In genomic region chr11:96822675-96823470, GRCm38 (mm10) we compare ENCODE assay signal across 8 mouse cellular contexts. TPM values are rescaled to one million over a fixed set of nuclear protein-coding genes. Genes with fewer than 3 reads are reported as not detected.
DNase-seq lines count a peak whose midpoint lies in the region; ATAC-seq and TF ChIP-seq lines count a peak whose summit lies in the region.

No protein-coding gene starts in this region.

- no peak for ATAC-seq in hindbrain, postnatal 0 days
- ATAC-seq in megakaryocyte-erythroid progenitor cell, adult 5-6 weeks (replicated peaks; ENCODE audit: low FRiP score, low TSS enrichment, poor library complexity, severe bottlenecking) = no peak

- no peaks in the 10 kb centered on the region for H3K9me3 ChIP-seq in hindbrain, postnatal 0 days (ENCODE audit: low read length)

- no peak for TF ChIP-seq CTCF in cortical plate, adult 2 months (IDR thresholded peaks at IDR 0.05; ENCODE audit: extremely low read depth, insufficient read depth, low read length)
- TF ChIP-seq CTCF in hindbrain, postnatal 0 days (IDR thresholded peaks at IDR 0.05; ENCODE audit: low read depth) = no peak

- H3K9ac ChIP-seq in hindbrain, postnatal 0 days (replicated peaks; ENCODE audit: low read length) = peak overlapping the region; percentile 63

- H3K4me2 ChIP-seq in hindbrain, postnatal 0 days (ENCODE audit: low read depth, low read length) = peak overlapping the region; percentile 82

- peaks cover 37% of the 10 kb centered on the region for H3K36me3 ChIP-seq in hindbrain, postnatal 0 days (ENCODE audit: insufficient read depth, low read length)

- peaks cover 12% of the 10 kb centered on the region for H3K4me1 ChIP-seq in cortical plate, adult 2 months (ENCODE audit: control insufficient read depth, insufficient read depth, low read length)
- peaks cover 41% of the 10 kb centered on the region for H3K4me1 ChIP-seq in hindbrain, postnatal 0 days (ENCODE audit: insufficient read depth, low read length)

- no peaks in the 10 kb centered on the region for H3K27me3 ChIP-seq in hindbrain, postnatal 0 days (ENCODE audit: insufficient read depth, low read length)

- TF ChIP-seq POLR2A in cortical plate, adult 2 months (IDR thresholded peaks at IDR 0.05; ENCODE audit: extremely low read depth, insufficient read depth, low read length) = peak; percentile 16; the same call in 1 of the 2 replicates

- peak; percentile 52 to 60 for DNase-seq in spleen, postnatal 36 days (ENCODE audit: low spot score in 2 of 2)
- DNase-seq in spleen, adult 12 weeks (ENCODE audit: low spot score) = no peak
- peak; percentile 9 for DNase-seq in hindbrain, postnatal 0 days (ENCODE audit: low spot score)
- DNase-seq in lung, postnatal 10 days = peak; percentile 19
- no peak for DNase-seq in urinary bladder, adult 18-20 months (ENCODE audit: low spot score in 2 of 2)
- no peak for DNase-seq in layer of hippocampus, adult 8-10 months (ENCODE audit: low spot score in 2 of 2)

- peak overlapping the region; percentile 84 for H3K27ac ChIP-seq in cortical plate, adult 2 months (ENCODE audit: insufficient read depth, low read length)
- H3K27ac ChIP-seq in hindbrain, postnatal 0 days = no peak overlapping the region; the same call in 1 of the 2 replicates

- peak overlapping the region; percentile 58 for H3K4me3 ChIP-seq in cortical plate, adult 2 months (ENCODE audit: insufficient read depth, low read length)
- H3K4me3 ChIP-seq in hindbrain, postnatal 0 days (ENCODE audit: low read length) = peak overlapping the region; percentile 50

- 48% methylated on average over 4 of the region's 4 CpGs for WGBS in hindbrain, postnatal 0 days

RNA-seq across cellular contexts. Expression of gene Nfe2l1, which starts 6.9 kb away (rescaled TPM):
- polyA plus RNA-seq in cortical plate, adult 2 months (2012; rRNA removed) = 202 and 207 TPM in 2 replicates
- 91.4 and 92.8 TPM in 2 replicates for total RNA-seq in hindbrain, postnatal 0 days (2014; rRNA removed)
- 67.2 and 69.0 TPM in 2 replicates for polyA plus RNA-seq in hindbrain, postnatal 0 days (2015; fragmentation: Nextera tagmentation; extraction: Ambion mirVana)
- total RNA-seq in megakaryocyte-erythroid progenitor cell, adult 5-6 weeks (2014; fragmentation: Nextera tagmentation) = 22.2 and 53.3 TPM in 2 replicates
- 27.3 and 47.5 TPM in 2 replicates for total RNA-seq in megakaryocyte-erythroid progenitor cell, adult 5-6 weeks (2017)
- total RNA-seq in layer of hippocampus, adult 8-10 months (2022) = 100 to 1,000 TPM; 234 to 271 (median 260) TPM

RNA-seq across cellular contexts. Expression of gene Copz2, which starts 26.8 kb away (rescaled TPM):
- 14.2 and 14.7 TPM in 2 replicates for polyA plus RNA-seq in cortical plate, adult 2 months (2012; rRNA removed)
- 6.3 and 12.6 TPM in 2 replicates for total RNA-seq in hindbrain, postnatal 0 days (2014; rRNA removed)
- polyA plus RNA-seq in hindbrain, postnatal 0 days (2015; fragmentation: Nextera tagmentation; extraction: Ambion mirVana) = 26.4 and 28.1 TPM in 2 replicates
- not detected in 2 replicates for total RNA-seq in megakaryocyte-erythroid progenitor cell, adult 5-6 weeks (2014; fragmentation: Nextera tagmentation)
- 1.0 and 3.2 TPM in 2 replicates for total RNA-seq in megakaryocyte-erythroid progenitor cell, adult 5-6 weeks (2017)
- total RNA-seq in layer of hippocampus, adult 8-10 months (2022) = 10 to 100 TPM in 2 of 4 experiments, 1 to 10 TPM in 2; 8.2 to 11.6 (median 9.5) TPM

RNA-seq across cellular contexts. Expression of gene Cbx1, which starts 33.9 kb away (rescaled TPM):
- polyA plus RNA-seq in cortical plate, adult 2 months (2012; rRNA removed) = 27.1 and 30.1 TPM in 2 replicates
- total RNA-seq in hindbrain, postnatal 0 days (2014; rRNA removed) = 23.1 and 27.9 TPM in 2 replicates
- 57.2 and 63.0 TPM in 2 replicates for polyA plus RNA-seq in hindbrain, postnatal 0 days (2015; fragmentation: Nextera tagmentation; extraction: Ambion mirVana)
- total RNA-seq in megakaryocyte-erythroid progenitor cell, adult 5-6 weeks (2014; fragmentation: Nextera tagmentation) = 91.7 and 97.1 TPM in 2 replicates
- 120 and 130 TPM in 2 replicates for total RNA-seq in megakaryocyte-erythroid progenitor cell, adult 5-6 weeks (2017)
- 10 to 100 TPM; 40.1 to 52.0 (median 44.0) TPM for total RNA-seq in layer of hippocampus, adult 8-10 months (2022)

RNA-seq across cellular contexts. Expression of gene Snx11, which starts 45.5 kb away (rescaled TPM):
- 42.9 and 46.0 TPM in 2 replicates for polyA plus RNA-seq in cortical plate, adult 2 months (2012; rRNA removed)
- total RNA-seq in hindbrain, postnatal 0 days (2014; rRNA removed) = 66.0 and 71.4 TPM in 2 replicates
- polyA plus RNA-seq in hindbrain, postnatal 0 days (2015; fragmentation: Nextera tagmentation; extraction: Ambion mirVana) = 36.5 and 40.9 TPM in 2 replicates
- 13.4 and 26.0 TPM in 2 replicates for total RNA-seq in megakaryocyte-erythroid progenitor cell, adult 5-6 weeks (2014; fragmentation: Nextera tagmentation)
- 7.4 and 9.7 TPM in 2 replicates for total RNA-seq in megakaryocyte-erythroid progenitor cell, adult 5-6 weeks (2017)
- 10 to 100 TPM; 43.8 to 60.8 (median 54.1) TPM for total RNA-seq in layer of hippocampus, adult 8-10 months (2022)

Comparison
In these comparisons a context has a peak if more than half of its experiments do, and no peak if none do; other contexts are left out.
1. DNase-seq: peak in spleen, postnatal 36 days (2 of 2), hindbrain, postnatal 0 days (single experiment) and lung, postnatal 10 days (single experiment); none in spleen, adult 12 weeks (single experiment), urinary bladder, adult 18-20 months (0 of 2) and layer of hippocampus, adult 8-10 months (0 of 2).